Mouse (Mus musculus) thymus, adult 2 months (tissue): ENCODE results near the gene Ush2a. TPM values are rescaled to one million over a fixed set of nuclear protein-coding genes. Genes with fewer than 3 reads are reported as not detected.

Experiments
- DNase-seq: peaks from one replicate; pipeline ENCODE4 v3.0.0; 2021
- H3K27ac ChIP-seq: fragments of 200-500 bp; 2 replicates; pipeline ENCODE4 v1.5.1; 2012; ENCODE audit warnings: low read length, control low read depth; ENCODE audit not compliant: control insufficient read depth, insufficient read depth
- H3K27me3 ChIP-seq: fragments of 200-500 bp; 2 replicates; pipeline ENCODE4 v1.6.1; 2012; ENCODE audit warnings: mild to moderate bottlenecking, low read length, moderate library complexity, mixed read lengths; ENCODE audit not compliant: control insufficient read depth, insufficient read depth
- H3K36me3 ChIP-seq: fragments of 200-500 bp; 2 replicates; pipeline ENCODE4 v1.6.1; 2012; ENCODE audit warnings: mild to moderate bottlenecking, low read length, moderate library complexity; ENCODE audit not compliant: control insufficient read depth, insufficient read depth
- H3K4me1 ChIP-seq: fragments of 200-500 bp; replicated peaks from 2 replicates; pipeline ENCODE4 v1.6.1; 2012; ENCODE audit warnings: low read length; ENCODE audit not compliant: control insufficient read depth, insufficient read depth
- H3K4me3 ChIP-seq: fragments of 200-500 bp; 2 replicates; pipeline ENCODE4 v1.5.1; 2012; ENCODE audit warnings: mild to moderate bottlenecking, low read length, control low read depth, moderate library complexity; ENCODE audit not compliant: control insufficient read depth, insufficient read depth
- CTCF ChIP-seq: fragments of 200-500 bp; IDR thresholded peaks from 2 replicates; pipeline ENCODE4 v1.5.1; 2012; ENCODE audit warnings: mild to moderate bottlenecking, control low read depth, low read length, moderate library complexity, borderline replicate concordance; ENCODE audit not compliant: control insufficient read depth, poor library complexity, insufficient read depth; ENCODE audit errors: extremely low read depth
- POLR2A ChIP-seq: fragments of 200-500 bp; IDR thresholded peaks from 2 replicates; pipeline ENCODE4 v1.6.1; 2012; ENCODE audit warnings: mild to moderate bottlenecking, low read length, control low read depth, moderate library complexity; ENCODE audit not compliant: control insufficient read depth, poor library complexity, insufficient read depth; ENCODE audit errors: extremely low read depth
- WGBS: fragments of 180-500 bp; shearing (Covaris S2); methylation state at CpG from one replicate; pipeline ENCODE4 v1.1.7; 2018; 5-methylcytosine and 5-hydroxymethylcytosine counted together
- polyA plus RNA-seq: library from polyadenylated mRNA; depleted of rRNA; stranded (reverse); fragments of >200 nt; gene quantifications from 2 replicates; pipeline ENCODE4 v1.2.3, GENCODE M21; 2012

Gene Ush2a
- polyA plus RNA-seq, 1 experiment = 0.05 TPM

- no peak for DNase-seq
- TF ChIP-seq CTCF = no peak
- TF ChIP-seq POLR2A = no peak
- Histone ChIP-seq H3K27me3 (no peaks in the 10 kb centered on the region), H3K4me1 (no peaks in the 10 kb centered on the region), H3K27ac (no peak overlapping the region), H3K4me3 (no peak overlapping the region), H3K36me3 (no peaks in the 10 kb centered on the region)
- 85% methylated on average over 3 of the region's 3 CpGs for whole genome bisulfite sequencing
These were observed 265.6 kb downstream of the Ush2a start for GRCm38 (mm10) chr1:188527451-188527850.

DNA sequence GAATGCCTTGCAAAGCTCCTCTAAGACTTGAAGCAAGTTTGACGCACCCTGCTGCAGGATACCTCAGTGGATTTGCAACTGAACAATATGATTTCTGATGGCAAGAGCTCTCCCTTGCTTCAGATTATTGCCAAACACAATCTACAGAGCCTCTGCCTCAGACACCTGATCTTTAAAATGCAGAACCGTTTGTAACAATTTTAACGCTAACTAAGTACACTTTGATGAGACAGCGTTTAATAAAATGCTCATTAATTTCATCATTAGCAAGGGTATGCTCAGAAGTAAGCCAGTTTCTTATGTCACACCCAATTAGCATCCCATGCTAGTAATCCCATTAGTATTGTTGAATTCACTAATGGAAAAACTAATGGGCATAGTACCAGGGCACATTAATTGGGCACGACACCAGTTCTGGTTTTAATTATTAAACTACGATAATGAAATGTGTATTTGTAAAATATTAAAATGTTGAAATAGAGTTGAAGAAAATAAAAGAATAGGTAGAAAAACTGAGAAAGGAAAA lies 267.8 kb downstream of the Ush2a start:
- H3K4me1 ChIP-seq = no peaks in the 10 kb centered on the region
- no peak for DNase-seq
- no peaks in the 10 kb centered on the region for H3K27me3 ChIP-seq
- WGBS = 97% methylated on average over 6 of the region's 6 CpGs
- H3K4me3 ChIP-seq = no peak overlapping the region
- no peaks in the 10 kb centered on the region for H3K36me3 ChIP-seq
- no peak overlapping the region for H3K27ac ChIP-seq
- TF ChIP-seq POLR2A = no peak
- no peak for TF ChIP-seq CTCF

DNA sequence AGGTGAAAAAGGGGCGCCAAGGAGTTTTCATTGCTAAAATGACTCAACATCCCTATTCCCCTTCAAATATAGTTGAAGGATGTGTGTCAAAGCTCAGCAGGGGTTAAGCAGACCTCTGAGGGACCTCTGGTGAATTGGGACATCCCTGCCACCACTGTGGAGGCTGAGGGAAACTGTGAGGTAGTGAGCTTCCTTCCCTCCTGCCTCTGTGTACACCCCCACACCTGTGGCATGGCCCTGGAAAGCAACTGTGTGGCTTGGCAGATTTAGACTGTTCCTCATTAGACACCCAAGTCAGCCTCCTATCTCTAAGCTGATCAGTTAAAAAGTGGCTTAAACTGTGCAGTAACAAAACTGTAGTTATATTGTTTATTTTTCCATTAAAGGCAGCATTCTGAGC lies 275.2 kb downstream of the Ush2a start:
- no peak for TF ChIP-seq POLR2A
- no peak for TF ChIP-seq CTCF
- 53% methylated on average over 1 of the region's 1 CpGs for WGBS
- H3K27ac ChIP-seq = no peak overlapping the region
- H3K27me3 ChIP-seq = no peaks in the 10 kb centered on the region
- no peaks in the 10 kb centered on the region for H3K4me1 ChIP-seq
- H3K4me3 ChIP-seq = no peak overlapping the region
- H3K36me3 ChIP-seq = no peaks in the 10 kb centered on the region
- no peak for DNase-seq

GRCm38 (mm10) chr1:188539621-188540020 lies 277.8 kb downstream of the Ush2a start:
- TF ChIP-seq CTCF = no peak
- TF ChIP-seq POLR2A = no peak

GRCm38 (mm10) chr1:188541492-188541891 lies 279.7 kb downstream of the Ush2a start:
- Histone ChIP-seq H3K4me1 (no peaks in the 10 kb centered on the region), H3K27me3 (no peaks in the 10 kb centered on the region), H3K27ac (no peak overlapping the region), H3K4me3 (no peak overlapping the region), H3K36me3 (no peaks in the 10 kb centered on the region)
- TF ChIP-seq CTCF (no peak), POLR2A (no peak)
- DNase-seq = no peak
- WGBS = 96% methylated on average over 3 of the region's 3 CpGs

More at GRCm38 (mm10) chr1:188539621-188540020, 277.8 kb downstream of the Ush2a start:
- WGBS = 96% methylated on average over 5 of the region's 5 CpGs
- DNase-seq = no peak
- Histone ChIP-seq H3K27ac (no peak overlapping the region), H3K4me1 (no peaks in the 10 kb centered on the region), H3K36me3 (no peaks in the 10 kb centered on the region), H3K27me3 (no peaks in the 10 kb centered on the region), H3K4me3 (no peak overlapping the region)

DNA sequence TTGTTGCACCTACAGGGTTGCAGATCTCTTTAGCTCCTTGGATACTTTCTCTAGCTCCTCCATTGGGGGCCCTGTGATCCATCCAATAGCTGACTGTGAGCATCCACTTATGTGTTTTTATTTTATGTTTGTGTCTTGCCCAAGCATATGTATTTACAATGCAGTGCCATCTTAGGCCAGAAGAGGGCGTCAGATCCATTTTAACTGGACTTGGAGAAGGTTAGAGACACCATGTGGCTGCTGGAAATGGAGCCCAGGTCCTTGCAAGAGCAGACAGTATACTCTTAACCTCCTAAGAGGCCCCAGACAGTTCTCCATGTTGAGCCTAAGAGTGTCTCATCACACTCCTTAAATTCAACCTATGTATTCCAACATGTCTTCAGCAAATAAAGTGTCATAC lies 281.5 kb downstream of the Ush2a start:
- no peak for TF ChIP-seq POLR2A
- no peak for TF ChIP-seq CTCF
- 23% methylated on average over 1 of the region's 1 CpGs for WGBS
- Histone ChIP-seq H3K4me1 (no peaks in the 10 kb centered on the region), H3K36me3 (no peaks in the 10 kb centered on the region), H3K27ac (no peak overlapping the region), H3K4me3 (no peak overlapping the region), H3K27me3 (no peaks in the 10 kb centered on the region)
- DNase-seq = no peak

DNA sequence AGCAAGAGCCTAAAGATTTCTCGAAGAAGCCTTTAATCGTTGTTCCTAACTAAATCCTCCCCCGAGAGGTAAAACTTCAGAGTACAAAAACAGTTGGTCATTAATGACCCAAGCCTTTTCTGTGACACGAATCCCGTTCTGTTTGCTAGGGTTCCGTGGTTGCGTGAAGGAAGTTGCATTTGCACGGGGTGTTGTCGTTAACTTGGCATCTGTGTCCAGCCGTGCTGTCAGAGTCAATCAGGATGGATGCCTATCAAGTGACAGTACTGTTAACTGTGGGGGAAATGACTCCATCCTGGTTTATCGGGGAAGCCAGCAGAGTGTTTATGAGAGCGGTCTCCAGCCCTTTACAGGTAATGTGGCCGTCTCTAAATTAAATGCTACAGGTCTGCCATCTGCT lies 287.9 kb downstream of the Ush2a start:
- no peak overlapping the region for H3K4me3 ChIP-seq
- H3K27ac ChIP-seq = no peak overlapping the region
- H3K27me3 ChIP-seq = no peaks in the 10 kb centered on the region
- 80% methylated on average over 13 of the region's 13 CpGs for WGBS
- no peak for DNase-seq
- H3K4me1 ChIP-seq = no peaks in the 10 kb centered on the region
- no peaks in the 10 kb centered on the region for H3K36me3 ChIP-seq
- TF ChIP-seq CTCF (no peak), POLR2A (no peak)
